18 mouse cellular contexts compared by ENCODE assay signal in genomic region chr1:127586156-127586555, GRCm38 (mm10).
"Had no signal": no experiment of that assay in that cellular context is flagged by ENCODE, and none has a peak within 500 bp of the region (broad histone marks: within the 10 kb centered on the region; RNA-seq: fewer than 3 reads in every experiment).

No protein-coding gene starts in this region.

- H3K27ac ChIP-seq: liver, embryonic 12.5 days; liver, embryonic 14.5 days; lung, embryonic 15.5 days; midbrain, embryonic 10.5 days; midbrain, embryonic 13.5 days; neural tube, embryonic 13.5 days; neural tube, embryonic 15.5 days had no signal

- H3K4me1 ChIP-seq: liver, embryonic 12.5 days; lung, embryonic 15.5 days; midbrain, embryonic 10.5 days; midbrain, embryonic 13.5 days; neural tube, embryonic 13.5 days; neural tube, embryonic 15.5 days had no signal

- H3K9me3 ChIP-seq: liver, embryonic 12.5 days; lung, embryonic 15.5 days; midbrain, embryonic 13.5 days; neural tube, embryonic 13.5 days; neural tube, embryonic 15.5 days had no signal

- H3K36me3 ChIP-seq: liver, embryonic 12.5 days; lung, embryonic 15.5 days; midbrain, embryonic 10.5 days; midbrain, embryonic 13.5 days; neural tube, embryonic 13.5 days; neural tube, embryonic 15.5 days had no signal

- H3K27me3 ChIP-seq: liver, embryonic 12.5 days; lung, embryonic 15.5 days; midbrain, embryonic 13.5 days; neural tube, embryonic 15.5 days had no signal

- H3K4me3 ChIP-seq: liver, embryonic 12.5 days; lung, embryonic 15.5 days; midbrain, embryonic 10.5 days; midbrain, embryonic 13.5 days; myocyte; neural tube, embryonic 13.5 days; neural tube, embryonic 15.5 days had no signal

- H3K9ac ChIP-seq: liver, embryonic 12.5 days; liver, embryonic 14.5 days; lung, embryonic 15.5 days; midbrain, embryonic 13.5 days; neural tube, embryonic 13.5 days; neural tube, embryonic 15.5 days had no signal

- ATAC-seq: liver, embryonic 12.5 days; midbrain, embryonic 13.5 days; midbrain, embryonic 16.5 days had no signal

- H3K4me2 ChIP-seq: liver, embryonic 12.5 days; lung, embryonic 15.5 days; midbrain, embryonic 13.5 days; neural tube, embryonic 13.5 days; neural tube, embryonic 15.5 days had no signal

- DNase-seq: lung, adult 18-20 months; retina, postnatal 1 day; right cerebral cortex, adult 18-20 months; right cerebral cortex, postnatal 25 days; right cerebral cortex, postnatal 4 days; spleen, adult 18-20 months; thymus, adult 18-20 months; thymus, postnatal 14 days; thymus, postnatal 36 days had no signal
